Mouse (Mus musculus): ENCODE measurements around the gene Lpin2.

Gene Lpin2

DNA sequence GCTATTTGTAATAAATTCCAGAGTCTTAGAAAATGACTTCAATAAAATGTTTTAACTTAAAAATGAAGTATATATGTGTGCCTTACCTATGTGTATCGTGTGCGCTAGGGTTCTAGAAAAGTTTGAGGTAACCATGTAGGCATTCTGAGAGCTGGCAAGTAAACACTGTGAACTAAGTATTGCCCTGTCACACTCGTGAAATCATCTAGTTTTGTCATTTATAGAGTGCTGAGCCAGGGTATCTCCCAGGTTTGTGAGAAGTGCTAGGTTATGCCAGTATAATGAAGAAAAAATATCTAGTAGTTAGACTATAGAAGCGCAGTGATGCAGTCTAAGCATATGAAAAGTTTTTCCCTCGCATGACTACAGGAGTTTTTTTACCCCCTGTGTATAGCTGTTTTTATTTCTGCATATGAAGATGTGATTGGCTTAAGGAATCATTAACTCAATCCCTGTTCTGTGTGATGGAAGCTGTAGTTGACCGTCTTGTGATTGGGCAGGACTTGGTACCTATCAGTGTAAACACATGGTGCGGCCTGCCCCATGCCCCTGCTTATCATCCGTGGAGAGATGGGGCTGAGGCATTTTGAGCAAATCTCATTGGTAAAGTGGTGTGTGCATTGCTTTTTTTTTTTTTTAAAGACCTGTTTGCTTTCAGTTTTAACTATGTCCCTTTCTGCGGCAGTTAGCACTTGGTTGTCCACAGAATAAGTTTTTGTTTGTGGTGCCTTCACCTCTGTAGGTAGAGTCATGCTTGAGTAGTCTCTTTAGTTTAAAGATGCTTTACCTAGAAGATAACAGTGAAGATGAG is 21.8 kb downstream of the Lpin2 start:
- peak; percentile 87 for DNase-seq

- DNase-seq = no peak
These were observed 22.4 kb downstream of the Lpin2 start for GRCm38 (mm10) chr17:71204809-71205091.

DNA sequence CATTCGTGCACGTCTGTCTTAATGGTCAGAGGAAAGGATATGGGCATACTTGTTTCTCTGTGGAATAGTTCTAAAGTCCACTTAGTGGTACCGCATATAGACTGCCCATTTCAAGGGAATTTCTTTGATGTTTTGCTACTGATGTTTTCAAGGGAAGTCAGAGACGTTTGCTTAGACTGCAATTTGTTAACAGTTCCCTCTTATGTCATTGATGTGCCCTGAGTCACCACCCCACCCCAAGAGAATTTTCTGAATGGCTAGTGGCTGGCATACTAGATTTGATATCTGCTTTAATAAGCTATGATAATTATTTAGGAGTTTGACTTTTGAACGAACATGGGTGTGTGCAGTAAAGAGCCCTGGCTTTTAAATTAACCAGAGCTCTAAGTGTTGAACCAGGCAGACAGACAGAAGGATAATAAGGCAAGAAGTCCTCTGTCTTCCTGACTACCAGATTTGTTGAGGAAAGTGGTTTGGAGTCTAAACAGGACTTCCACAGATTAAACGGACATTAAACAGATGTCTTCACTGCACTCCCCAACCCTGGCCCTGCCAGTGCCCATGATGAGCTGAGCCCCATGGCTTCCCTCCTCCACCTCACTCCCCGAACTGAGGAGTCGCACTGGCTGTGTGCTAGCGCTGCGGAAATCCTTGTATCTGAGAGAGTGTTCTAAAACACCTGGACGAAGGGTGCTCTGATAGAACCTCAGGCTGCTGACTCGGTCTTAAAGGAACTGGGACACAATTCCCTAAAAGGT is 24.0 kb downstream of the Lpin2 start:
- no peak for DNase-seq

GRCm38 (mm10) chr17:71207268-71207667 is 24.9 kb downstream of the Lpin2 start:
- DNase-seq = no peak

DNA sequence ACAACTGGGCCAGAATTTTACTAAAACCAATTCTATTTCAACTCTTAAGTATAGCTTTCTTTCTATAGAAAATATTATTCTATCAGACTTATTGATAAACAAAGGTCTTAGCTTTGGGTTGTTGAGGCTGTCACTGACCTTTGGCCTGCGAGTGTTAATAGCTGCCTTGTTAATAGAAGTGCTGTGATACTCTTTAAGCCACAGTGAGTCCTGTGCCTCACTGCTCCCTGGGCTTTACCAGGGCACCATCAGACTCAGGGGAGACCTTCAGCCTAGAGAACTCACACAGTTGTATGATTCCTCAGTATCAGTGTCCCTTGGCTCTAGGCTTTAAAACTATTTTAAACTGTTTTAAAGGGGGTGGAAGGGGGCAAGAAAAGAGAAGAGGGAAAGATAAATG is 26.0 kb downstream of the Lpin2 start:
- no peak for DNase-seq

DNA sequence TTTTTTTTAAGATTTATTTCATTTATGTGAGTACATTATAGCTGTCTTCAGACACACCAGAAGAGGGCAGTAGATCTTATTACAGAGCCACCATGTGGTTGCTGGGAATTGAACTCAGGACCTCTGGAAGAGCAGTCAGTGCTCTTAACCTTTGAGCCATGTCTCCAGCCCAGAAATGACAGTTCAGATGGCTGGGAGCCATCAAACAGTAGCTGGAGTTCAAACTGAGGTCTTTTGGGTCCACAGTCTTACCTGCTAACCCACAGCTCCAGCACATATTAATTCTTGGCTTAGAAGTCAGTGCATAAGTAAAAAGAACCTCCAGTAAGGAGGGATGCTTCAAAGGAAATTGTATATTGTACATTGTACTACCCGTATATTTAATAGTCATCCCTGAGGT is 26.6 kb downstream of the Lpin2 start:
- no peak for DNase-seq

DNA sequence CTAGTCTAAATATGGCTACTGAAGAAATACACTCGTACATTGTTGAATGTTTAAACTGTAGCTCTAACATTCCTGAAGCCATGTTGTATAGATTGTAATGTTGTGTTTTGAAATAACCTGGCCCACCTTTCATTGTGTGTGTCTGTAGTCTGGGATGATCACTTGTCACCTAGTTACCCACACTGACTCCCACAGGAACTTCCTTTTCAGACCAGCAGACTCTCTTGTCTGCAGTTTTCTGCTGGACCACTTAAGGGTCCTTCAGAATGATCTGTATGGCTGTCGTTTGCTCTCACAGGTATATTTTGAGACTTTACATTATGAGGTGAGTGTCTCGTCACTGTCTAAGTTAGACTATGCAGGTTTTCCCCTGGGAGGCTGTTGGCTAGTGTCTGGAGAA is 27.6 kb downstream of the Lpin2 start:
- no peak for DNase-seq

DNA sequence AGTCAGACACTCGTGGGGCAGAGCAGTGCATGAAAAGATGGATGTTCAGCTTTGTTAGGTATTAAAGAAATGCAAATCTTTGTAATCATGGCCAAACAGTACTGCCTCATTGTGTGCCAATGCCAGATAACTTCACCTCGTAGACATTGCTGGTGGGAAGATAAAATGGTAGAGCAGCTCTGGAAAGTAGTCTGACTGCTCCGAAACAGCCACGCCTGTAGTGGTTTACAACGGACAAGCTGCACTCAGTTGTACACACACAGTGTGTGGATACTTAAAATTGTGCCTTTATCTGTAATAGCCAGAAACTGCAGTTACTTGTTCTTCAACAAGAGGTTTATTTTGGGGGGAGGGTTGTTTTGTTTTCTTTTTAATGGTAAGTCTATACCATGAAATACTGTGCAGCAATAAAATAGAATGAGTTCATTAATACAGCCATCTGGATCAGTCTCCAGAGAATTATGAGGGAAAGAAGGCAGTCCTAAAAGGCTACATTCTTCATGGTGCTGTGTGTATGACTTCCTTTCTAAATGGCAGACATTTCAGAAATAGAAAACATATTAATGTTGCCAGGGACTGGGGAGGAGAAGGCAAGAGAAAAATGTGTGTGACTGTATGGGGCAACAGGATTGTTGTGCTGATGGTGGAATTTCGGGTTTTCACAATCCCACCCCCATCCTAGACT is 29.7 kb downstream of the Lpin2 start:
- DNase-seq = peak; percentile 78

DNA sequence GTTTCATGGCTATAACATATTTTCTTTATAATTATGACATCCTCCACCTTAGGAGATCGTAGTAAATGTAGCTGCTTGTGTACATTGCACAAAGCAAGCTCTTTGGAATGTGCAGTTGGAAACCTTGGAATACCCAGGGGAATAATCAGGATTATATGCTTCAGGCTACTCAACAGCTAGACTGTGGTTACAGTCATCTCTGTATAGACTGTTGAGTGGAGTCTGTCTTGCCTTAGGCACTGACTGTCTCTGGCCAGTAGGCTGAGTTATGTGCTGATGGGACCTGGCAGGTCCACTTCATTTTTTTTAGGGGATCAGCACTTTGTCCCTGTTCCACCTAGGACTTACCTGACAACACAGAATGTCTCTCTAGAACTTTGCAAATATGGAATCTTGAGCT is 31.3 kb downstream of the Lpin2 start:
- DNase-seq = no peak

GRCm38 (mm10) chr17:71214514-71215240 is 32.3 kb downstream of the Lpin2 start:
- DNase-seq = peak; percentile 49

- no peak for DNase-seq
These were observed 33.0 kb downstream of the Lpin2 start for GRCm38 (mm10) chr17:71215241-71215839.

DNA sequence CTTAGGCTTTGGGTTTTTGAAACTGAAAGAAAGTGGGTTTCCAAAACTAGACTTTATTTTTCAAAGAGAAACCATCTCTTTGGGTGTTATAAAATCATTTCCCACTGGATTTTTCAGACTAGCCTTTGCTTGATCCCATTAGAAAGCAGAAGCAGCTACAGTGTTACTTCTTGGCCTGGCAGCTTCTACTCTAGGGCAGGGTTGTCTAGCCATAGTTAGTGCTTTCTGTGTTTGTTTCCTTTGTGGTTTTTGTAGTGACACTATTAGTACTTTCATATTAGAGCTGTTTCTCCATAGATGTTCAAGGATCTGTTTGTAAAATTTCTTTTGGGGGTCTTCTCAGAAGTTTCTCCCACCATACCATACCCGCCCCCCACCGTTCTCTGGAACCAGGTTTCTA is 33.9 kb downstream of the Lpin2 start:
- DNase-seq = no peak

GRCm38 (mm10) chr17:71217111-71217685 is 34.8 kb downstream of the Lpin2 start:
- DNase-seq = no peak

DNA sequence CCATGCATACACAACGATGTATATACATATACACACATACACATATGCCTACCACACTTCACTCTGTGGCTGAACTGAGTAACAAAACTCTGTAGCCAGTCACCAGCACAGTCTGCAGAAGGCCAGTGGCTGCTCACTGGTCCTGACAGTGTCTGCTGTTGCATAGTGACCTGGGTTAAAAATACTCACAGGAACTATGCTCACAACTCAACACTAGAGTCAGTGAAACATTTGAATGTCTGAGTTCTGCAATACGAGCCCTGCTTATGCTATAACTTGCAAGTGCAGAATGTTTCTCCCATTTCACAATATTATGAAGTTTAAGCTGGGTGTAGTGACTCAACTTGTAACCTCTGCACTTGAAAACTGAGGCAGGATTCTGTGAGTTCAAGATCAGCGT is 39.0 kb downstream of the Lpin2 start:
- no peak for DNase-seq

DNA sequence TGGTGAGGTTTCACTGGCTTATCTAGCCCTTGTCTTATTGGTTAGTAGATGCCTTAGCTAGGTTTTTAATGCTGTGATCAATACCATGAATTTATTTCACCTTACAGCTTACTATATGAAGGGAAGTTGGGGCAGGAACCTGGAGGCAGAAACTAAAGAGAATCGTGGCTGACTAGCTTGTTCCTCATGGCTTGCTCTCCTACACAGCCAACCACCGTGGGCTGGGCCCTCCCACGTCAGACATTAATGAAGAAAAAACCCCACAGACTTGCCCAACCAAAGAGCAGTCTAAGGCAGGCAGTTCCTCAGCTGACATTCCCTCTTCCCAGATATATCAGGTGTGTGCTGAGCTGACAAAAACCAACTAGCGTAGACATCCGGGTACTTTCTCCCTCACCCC is 41.3 kb downstream of the Lpin2 start:
- no peak for DNase-seq

DNA sequence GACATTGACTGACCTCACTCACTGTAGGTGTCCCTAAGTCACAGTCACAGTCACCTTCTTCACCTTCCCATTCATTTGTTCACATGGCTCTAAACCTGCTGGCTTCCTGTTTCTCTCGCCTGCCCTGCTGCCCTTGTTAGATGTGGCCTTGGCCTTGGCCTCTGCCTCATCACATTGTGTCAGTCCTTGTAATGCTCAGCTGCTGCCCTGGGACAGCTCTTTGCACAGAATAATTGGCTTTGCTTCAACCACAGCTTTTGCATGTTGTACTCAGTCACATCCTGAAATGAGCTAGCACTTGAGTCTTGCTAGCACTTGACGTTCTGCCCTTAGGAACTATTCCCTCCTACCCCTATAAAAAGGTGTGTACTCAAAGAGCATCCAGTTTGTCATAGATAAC is 42.2 kb downstream of the Lpin2 start:
- no peak for DNase-seq

DNA sequence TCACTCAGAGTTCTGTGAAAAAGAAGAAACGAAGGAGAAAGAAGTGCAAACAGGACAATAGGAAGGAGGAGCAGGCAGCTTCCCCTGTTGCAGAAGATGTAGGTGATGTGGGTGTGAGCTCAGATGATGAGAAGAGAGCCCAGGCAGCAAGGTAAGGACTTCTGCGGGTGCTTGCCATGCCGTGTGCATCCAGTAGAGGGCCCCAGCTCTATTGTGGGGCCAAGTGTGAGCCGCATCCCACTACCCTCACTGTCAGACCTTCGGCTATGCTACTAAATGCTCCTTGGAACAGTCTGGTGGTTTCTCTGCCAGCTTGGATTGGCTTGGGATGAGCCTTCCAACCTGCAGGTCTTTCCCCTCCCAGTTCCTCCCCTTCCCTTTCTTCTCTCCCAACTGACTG is 42.7 kb downstream of the Lpin2 start:
- peak; percentile 70 for DNase-seq

DNA sequence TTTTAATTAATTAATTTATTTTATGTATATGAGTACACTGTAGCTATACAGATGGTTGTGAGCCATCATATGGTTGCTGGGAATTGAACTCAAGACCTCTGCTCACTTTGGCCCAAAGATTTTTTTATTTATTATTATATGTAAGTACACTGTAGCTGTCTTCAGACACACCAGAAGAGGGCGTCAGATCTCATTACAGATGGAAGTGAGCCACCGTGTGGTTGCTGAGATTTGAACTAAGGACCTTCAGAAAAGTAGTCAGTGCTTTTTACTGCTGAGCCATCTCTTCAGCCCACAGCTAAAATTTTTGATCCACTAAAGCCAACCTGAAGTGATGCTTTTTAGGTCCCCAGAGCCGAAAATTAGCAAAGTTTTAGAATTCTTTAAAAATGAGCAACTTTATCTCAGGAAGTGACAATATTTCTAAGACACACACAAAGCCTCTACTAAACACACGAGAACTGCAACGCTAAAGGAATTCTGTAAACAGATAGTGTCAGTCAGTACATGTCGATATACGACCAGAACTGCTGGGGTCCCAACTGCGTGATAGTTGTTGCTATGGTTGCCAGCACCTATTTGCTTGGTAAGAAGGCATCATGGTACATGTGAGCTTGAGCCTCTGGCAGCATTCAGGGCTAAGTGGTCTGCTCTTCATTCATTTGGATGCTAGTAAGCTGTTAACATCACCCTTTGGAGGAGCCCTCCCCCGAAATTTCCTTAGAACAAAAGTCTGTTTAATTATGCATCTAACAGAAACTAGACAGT is 45.0 kb downstream of the Lpin2 start:
- DNase-seq = peak; percentile 0

GRCm38 (mm10) chr17:71228651-71229050 is 46.3 kb downstream of the Lpin2 start:
- DNase-seq = no peak

DNA sequence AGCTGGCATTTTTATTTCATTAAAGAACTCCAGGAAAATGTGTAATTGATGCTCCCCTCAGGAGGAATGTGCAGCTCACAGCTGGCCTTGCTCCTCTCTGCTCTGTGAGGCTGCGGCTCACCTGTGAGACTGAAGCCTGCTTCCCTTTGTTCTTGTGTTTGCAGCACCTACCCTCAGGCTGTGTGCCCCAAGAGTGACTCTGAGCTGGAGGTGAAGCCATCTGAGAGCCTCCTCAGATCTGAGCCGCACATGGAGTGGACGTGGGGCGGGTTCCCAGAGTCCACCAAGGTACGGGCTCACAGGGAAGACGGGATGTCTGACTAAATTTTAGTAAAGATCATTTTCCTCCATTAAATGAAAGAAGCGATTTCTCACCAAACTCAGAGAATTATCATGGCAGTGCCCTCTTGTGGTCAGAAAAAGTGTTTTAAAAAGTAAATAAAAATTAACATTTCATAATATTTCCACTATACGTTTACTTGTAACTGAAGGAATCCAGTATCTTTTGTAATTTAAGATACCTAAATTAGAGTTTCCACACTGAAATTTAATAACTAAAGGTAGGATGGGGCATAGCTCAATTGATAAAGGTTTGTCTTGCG is 47.8 kb downstream of the Lpin2 start:
- peak; percentile 4 for DNase-seq

- DNase-seq = no peak
These were observed 49.6 kb downstream of the Lpin2 start for GRCm38 (mm10) chr17:71231998-71232397.

Measured in liver (tissue).